Mouse (Mus musculus): ENCODE data around the gene Selenof.

Gene Selenof
- long read RNA-seq, experiment 1, transcript Selenof-201 (5 exons, 1,514 nt), result major isoform, 71 of 79 reads
- long read RNA-seq, experiment 1, partial matches to known transcripts, result 7 of 79 reads
- long read RNA-seq, experiment 1, other reads (novel, unspliced or antisense), result 1 of 79 reads
- long read RNA-seq, experiment 2, transcript Selenof-201 (5 exons, 1,514 nt), result major isoform, 71 of 80 reads
- long read RNA-seq, experiment 2, partial matches to known transcripts, result 8 of 80 reads
- long read RNA-seq, experiment 2, other reads (novel, unspliced or antisense), result 1 of 80 reads

DNA sequence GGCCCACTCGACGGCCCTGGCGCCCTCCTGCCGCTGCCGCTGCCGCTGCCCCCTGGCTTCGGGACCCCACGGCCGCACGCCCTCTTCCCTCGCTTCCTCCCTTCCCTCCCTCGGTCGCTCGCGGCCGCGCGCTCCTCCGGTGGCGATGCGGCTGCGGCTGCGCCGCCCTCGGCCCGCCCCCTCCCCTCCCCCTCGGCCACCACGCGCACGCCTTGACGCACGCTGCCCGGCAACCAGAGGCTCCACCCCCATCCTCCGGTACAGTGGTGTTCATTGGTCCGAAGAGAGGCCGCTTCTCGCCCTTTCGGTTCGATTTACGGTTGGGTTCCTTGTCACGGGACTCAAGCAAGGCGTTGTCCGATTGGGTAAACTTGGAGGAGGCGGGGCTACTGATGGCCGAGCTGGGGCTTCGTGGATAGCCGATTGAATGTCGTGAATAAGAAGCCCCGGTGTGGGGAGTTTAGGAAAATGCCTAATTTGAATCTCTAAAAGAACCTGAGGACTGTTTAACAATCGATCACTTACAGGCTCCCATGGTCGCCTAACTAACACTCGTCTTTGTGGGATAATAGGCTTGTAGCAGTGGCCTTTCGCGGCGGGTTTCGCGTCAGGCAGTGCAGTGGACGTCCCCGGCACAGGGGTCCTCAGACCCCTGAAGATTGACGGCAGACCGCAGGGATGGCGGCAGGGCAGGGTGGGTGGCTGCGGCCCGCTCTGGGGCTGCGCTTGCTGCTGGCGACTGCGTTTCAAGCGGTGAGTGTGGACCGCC, at the start of gene Selenof, which contains the start of gene Hs2st1:
Gene Selenof (plus strand): TSS at position 258 of the 769 bp plus-strand sequence.
Gene Hs2st1 (minus strand): TSS at position 135 of the 769 bp plus-strand sequence.
- intact Hi-C loops (cut with DNase I), result loop anchor here (5.0 kb wide), 1 partner anchor 42 kb away; no protein-coding TSS in a partner anchor

DNA sequence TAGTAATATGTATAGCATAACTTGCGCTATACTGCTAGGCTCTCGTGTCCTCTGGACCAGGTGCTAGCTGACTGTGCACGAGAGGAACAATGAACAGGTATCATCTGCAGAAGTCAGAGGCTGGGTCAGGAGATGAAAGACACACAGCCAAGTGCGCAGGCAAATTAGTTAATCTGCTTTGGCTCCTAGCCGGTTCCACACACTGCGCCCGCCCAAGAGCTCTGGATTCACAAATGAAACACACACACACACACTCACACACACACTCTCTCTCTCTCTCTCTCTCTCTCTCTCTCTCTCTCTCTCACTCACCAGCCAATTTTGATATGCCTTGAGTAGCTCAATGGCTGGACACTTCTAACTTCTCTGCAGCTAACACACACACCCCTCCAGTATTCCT, 42.2 kb upstream of the Selenof start:
- intact Hi-C loops (cut with DNase I), result no loop called here

DNA sequence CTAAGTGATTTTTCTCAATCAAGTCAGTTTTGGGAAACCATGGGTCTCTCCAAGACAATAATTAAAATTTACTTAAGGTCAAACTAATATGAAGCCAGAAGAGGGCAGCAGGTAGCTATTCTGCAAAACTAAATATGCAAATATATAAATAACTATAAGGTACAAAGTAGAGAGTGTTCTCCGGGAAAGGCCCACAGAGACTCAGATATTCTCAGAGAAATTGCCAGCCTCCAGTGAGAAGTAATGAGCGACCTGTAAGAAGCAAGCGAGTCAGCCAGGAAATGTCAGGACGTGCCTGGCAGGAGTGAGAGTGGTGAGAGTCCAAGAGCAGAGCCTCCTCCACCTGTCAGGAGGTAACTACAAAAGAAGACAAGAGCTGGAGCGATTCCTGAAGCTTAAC, 39.1 kb upstream of the Selenof start:
- intact Hi-C loops (cut with DNase I), result loop anchor here (2.0 kb wide), 1 partner anchor 86 kb away; no protein-coding TSS in a partner anchor

DNA sequence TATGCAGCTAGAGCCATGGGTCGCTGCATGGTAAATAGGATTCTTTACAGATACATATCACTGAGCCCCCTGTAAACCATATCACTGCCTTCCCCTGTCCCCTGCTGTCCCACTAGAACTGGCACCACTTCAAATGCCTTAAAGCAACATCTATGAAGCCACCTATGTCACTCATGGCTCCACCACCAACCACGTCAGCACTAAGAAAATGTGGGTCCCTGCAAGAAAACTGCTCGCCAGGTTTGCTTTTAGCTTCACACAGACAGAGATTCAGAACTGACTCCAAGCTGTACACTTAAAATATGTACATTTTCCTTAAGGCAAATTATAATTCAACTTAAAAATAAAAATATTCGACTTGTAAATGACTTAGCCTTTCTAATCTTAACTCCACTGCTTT, 35.0 kb upstream of the Selenof start:
- intact Hi-C loops (cut with DNase I), result no loop called here

DNA sequence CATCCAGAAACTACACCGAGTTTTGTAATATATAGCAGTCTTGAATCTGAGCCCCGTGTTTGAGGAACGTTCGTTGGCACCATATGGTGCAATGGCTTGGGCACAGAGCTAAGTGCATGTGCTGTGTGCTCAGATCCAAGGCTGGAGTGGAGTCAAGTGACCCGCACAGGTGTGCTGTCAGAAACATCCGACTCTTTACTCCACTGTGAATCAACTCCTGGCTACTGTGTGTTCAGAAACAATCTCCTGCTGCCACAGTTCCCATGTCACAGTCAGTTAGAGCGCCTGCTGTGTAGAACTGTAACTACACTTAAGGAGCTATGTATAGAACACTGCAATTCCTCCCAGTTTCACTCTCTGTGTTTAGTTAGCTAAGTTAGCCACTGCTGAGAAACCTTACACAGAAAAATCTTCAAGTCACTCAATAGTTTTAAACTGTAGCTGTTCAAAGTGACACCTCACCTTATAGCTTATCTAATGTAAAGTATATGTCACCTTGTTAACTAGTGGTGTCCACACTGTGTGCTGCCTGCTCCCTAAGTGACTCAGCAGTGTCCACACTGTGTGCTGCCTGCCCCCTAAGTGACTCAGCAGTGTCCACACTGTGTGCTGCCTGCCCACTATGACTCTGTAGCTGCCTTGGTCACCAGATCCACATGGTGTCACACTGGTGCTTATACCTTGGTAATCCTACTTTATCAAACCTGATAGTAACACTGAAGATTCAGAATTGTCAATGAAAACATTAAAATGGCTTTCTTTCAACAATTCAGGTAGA, 32.8 kb upstream of the Selenof start:
- intact Hi-C loops (cut with DNase I), result no loop called here

DNA sequence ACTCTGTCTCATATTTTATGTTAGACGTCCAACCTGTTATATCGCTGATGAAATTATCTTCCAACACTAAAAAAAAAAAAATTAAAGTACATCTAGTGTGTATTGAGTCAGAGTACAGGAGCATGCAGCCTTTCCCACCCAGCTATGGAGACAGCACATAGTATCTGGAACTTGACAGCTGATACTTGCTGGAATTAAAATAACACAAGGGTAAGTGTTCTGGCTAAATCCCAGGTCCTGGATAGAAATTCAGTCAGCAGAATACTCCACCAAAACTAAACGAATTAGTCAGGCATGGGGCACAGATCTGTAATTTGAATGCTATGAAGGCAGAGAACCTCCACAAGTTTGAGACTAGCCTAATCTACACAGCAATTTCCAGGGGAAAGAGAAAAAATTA, 31.1 kb upstream of the Selenof start:
- intact Hi-C loops (cut with DNase I), result no loop called here

DNA sequence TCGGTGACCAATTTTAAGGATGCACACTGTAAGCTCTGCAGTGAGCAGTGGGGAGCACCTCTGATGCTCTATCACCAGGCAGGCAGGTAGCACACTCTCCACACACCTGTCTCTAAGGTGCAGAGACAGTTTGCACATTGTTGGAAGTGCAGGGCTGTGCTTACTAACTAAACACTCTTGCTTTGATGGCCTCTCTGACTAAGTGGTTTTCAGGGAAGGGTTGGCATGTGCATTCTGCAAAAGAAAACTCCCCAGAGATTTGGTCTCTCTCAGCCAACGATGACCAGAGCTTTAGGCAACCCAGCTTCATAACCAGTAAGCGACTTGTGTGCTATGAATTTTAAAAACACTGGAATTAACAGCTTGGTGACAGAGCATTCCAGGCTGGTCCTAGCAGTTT, 29.3 kb upstream of the Selenof start:
- intact Hi-C loops (cut with DNase I), result no loop called here

DNA sequence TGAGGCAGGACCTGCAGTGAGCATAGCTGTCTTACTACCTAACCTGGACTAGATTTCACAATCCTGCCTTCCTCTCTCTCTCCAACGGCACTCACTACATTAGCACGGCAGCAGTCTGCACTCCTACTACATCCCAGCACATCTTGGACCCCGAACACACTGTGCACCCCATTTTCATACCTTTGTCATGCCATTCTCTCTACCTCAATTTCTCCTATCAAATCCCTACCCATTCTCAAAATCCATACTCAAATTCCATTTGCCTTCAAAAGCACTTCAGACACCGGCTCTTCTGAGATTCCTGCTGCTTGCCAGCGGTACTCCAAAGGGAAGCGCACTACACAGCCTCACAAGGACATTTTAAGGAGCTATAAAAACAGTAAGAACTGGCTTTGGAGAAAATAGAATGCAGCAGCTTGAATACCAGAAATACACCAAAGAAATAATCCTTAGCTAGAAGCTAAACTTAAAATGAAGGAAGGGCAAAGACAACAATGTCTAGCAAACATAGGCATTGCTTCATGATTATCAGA, 28.1 kb upstream of the Selenof start:
- intact Hi-C loops (cut with DNase I), result no loop called here

DNA sequence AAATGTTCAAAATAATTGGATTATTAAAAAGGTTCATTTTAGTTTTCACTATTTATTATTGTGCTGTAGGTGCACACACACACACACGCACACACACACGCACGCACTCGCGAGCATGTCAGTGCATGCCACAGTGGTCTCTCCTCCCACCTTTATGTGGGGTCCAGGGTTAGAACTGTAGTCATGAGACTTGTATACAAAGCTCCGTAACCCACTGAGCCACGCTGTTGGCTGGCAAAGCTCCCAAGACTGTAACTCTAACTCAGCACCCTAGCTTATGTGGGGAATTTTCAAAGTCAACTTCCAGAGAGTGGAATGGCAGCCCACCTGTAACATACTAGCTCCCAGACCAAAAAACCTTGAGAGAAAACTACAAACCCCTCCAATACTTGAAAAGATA, 25.0 kb upstream of the Selenof start:
- intact Hi-C loops (cut with DNase I), result no loop called here

DNA sequence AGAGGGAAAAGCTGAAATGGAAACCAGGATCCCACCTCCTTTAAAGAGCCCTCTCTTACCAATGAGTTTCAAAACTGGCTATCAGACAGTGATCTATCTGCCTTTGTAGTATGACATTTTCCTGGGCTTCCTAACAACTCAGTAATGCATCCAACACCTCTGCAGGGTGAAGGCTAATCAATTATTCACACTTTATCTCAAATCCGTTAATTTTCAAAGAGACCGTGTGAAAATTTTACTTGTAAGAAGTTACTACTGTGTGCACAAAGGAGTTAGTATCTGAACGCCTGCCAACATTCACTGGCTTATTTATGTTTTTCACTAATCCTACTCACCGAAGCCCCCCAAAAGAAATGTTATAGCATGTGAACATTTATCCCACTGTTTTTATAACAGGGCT, 24.3 kb upstream of the Selenof start:
- intact Hi-C loops (cut with DNase I), result no loop called here

DNA sequence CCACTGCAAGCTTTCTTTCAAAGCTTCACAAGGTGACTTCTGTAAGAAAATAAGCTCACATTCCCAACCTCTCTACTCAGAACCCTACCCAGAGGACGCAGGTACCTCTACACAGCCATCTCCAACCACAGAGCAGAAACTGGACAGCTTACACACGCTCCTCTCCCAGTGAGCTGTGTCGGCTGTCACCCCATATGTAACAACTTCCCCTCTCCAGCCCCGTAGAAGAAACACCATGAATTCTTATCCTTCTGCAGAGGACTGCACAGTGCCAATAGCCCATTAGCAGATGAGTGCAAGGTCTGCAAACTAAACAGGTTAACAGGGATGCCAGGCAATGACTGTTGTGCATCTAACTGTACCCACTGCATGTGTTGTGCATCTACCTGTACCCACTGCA, 23.6 kb upstream of the Selenof start:
- intact Hi-C loops (cut with DNase I), result no loop called here

DNA sequence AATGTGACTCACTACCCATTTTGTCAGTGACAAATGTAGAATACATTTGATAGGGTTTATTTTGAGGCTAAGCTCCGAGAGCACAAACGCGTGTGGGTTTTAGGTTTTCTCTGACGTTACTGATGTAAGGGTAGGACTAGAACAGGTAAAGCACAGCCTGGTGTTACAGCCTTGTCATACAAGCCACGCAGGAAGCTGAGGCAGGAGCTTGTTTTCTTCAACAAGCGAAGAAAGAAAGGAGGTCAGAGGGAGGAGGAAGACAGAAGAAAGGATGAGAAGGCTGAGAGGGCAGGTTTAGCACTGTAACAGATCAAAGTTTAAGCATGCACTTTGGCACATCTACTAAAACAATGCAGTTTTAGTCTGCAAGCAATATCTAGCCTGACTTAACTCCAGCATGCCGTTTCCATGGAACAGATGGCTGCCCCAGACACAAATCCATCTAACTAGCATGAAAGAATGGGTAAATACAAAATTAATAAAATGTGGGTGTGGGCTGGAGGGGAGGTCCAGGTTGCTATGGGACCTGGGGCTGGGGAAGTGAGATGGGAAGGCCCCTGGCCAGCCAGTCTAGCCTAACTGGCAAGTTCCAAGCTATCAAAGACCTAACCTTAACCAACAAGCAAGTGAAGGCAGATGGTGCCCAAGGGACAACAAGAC, 21.8 kb upstream of the Selenof start:
- intact Hi-C loops (cut with DNase I), result no loop called here

DNA sequence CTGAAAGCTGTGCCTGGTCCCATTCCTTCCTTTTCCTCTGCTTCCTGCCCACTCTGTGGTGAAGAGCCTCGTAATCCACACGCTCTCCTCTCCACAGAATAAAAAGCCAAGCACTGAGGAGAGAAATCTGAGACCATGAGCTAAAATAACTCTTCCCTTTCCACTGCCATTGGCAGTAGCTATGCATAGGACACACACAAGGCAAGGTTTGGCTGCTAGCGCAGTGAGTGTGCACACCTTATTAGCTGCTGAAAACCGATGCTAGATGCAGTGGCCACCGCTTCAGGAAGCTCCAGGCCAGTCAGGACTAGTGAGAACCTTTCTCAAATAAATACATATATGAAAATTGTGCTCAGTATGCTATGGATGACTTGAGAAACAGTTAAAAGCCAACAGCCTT, 20.1 kb upstream of the Selenof start:
- intact Hi-C loops (cut with DNase I), result no loop called here

DNA sequence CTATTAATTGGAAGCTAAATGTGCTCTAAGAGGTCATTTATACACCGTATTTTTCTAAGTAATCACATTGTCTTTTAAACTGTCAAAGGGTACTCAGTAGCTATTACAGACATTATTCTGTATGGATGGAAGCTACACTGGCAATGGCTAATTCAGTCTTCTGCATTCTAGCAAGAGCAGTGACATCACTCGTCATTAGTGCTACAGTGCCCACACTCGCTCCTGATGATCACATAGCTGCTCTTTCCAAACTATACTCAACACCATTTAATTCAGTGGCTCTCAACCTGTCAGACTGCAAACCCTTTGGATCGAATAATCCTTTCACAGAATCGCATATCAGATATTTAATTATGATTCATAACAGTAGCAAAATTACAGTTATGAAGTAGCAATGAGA, 19.4 kb upstream of the Selenof start:
- intact Hi-C loops (cut with DNase I), result no loop called here

DNA sequence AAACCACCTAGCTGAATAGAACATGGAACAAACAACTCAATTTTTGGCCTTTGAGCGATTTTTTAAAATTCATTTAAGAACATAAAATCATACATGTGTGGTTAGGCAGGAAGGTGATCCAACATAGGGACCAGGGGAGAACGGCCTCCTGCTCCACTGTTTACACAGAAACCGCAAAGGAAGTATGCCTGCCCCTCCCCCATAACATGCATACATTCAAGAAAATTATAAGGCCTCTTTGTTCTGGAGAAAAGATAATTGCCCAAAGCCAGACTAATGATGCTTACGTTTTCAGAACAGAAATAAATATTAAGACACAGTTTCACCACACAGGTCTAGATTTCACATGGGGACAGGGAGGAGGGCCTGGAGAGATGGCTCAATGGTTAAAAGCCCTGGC, 18.7 kb upstream of the Selenof start:
- intact Hi-C loops (cut with DNase I), result no loop called here

DNA sequence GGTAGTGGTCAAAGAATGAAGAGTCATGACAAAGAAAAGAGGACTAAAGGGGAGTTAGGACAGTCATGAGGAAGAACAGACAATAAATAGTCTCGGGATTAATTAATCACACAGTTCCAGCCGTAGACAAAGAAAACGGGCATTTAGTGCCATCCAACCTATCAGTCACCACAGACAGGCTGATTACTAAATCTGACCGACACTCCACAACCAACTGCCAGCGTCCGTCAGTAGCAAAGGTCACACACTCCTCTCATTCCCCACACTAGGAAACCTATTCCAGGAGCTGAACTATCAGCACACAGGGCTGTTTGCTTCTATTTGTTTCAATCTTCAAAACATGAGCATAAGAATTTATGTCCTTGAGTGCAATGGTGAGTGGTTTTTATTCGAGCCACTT, 16.2 kb upstream of the Selenof start:
- intact Hi-C loops (cut with DNase I), result no loop called here

DNA sequence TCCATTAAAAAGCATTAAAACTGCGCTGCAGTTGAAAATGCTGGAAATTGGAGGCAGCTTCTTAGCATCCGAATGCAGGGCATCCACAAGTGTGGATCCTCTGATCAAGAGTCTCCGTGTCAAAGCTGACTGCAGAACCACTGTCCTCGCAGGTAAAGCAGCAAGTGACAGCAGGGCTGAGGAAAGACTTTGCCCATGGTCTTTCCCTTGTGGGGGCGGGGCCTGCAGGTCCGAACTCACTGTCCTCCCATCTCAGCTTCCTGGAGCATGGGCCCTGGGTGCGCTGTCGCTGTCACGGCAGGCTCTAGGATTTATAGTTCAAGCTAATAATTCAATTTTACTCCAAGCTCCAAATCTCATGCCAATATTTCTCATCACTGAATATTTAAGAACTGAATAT, 15.6 kb upstream of the Selenof start:
- intact Hi-C loops (cut with DNase I), result no loop called here

DNA sequence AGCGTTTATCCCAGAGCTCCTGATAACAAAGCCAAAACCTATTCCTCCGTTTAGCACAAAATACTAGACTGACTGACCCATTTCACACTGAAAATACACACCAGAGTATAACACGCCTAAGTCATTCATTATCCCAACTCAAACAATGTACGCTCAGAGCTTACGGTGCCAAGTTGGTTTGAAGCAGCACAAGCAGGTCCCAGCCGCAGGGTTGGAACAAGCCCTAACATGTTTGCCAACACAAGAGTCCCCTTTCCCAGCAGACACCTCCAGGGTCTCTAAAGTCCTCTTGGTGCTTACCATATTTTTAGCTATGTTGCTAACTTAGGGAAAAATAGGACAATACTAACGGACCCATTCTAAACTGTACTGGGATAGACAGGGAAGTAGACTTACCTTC, 15.0 kb upstream of the Selenof start:
- intact Hi-C loops (cut with DNase I), result no loop called here

DNA sequence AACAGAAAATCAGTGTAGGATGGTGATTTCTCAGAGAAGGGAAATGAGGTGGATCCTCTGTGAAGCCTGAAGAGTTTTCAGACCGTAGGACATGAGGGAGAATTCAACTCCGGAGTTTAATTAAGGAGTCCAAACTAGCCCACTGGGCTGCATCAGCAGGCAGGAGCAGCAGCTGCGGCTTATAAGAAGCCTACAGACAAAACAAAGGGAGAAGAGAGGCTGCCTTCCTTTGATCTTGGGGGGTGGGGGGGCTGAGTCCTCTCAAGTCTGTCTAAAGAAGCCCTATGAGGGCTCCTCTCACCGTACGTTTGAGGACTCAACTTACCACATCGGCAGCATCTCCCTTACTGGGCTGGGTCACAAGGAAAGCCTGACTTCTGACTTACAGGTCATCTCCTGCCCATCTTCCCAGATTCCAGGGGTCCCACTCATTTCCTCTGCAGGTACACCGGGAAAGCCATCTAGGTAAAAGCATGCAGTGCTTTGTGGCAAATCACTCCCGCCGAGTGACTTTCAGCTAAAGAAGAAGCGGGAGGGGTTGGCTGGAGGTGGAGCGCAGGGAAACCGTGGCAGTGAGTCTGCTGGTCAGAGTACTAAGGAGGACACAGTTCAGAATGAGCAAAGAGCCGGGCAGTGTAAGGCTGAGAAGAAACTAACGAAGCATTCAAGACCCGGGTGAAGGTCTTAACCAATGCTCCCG, 13.3 kb upstream of the Selenof start:
- intact Hi-C loops (cut with DNase I), result no loop called here

DNA sequence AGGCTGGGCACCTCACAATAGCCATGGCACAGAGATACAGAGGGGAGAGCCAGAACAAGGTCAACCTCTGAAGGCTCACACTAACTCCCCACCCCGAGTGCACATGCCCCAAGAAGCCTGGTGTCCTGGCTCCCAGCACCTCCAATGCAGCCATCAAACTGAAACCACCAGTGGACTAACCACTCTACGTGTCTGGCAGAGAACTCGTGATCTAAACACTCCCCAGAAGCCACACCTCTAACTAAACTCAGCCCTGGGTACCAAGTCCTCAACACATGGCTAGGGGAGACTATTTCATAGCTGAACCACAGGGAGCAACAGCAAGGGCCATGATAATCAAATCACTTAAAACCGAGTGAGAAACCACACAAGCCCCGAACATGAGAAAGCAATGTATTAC, 11.8 kb upstream of the Selenof start:
- intact Hi-C loops (cut with DNase I), result no loop called here
